Mouse (Mus musculus) erythroblast, embryonic 14.5 days (primary cell): ENCODE data around the gene Hapln4.

Experiments
- GATA1 ChIP-seq: IDR thresholded peaks from 2 replicates; pipeline ENCODE4 v1.6.1; 2012; ENCODE audit warnings: low read length, inconsistent platforms, mixed read lengths
- TAL1 ChIP-seq: IDR thresholded peaks from 3 replicates; pipeline ENCODE4 v1.6.1; 2012; ENCODE audit warnings: low read length, inconsistent platforms, mixed read lengths

DNA sequence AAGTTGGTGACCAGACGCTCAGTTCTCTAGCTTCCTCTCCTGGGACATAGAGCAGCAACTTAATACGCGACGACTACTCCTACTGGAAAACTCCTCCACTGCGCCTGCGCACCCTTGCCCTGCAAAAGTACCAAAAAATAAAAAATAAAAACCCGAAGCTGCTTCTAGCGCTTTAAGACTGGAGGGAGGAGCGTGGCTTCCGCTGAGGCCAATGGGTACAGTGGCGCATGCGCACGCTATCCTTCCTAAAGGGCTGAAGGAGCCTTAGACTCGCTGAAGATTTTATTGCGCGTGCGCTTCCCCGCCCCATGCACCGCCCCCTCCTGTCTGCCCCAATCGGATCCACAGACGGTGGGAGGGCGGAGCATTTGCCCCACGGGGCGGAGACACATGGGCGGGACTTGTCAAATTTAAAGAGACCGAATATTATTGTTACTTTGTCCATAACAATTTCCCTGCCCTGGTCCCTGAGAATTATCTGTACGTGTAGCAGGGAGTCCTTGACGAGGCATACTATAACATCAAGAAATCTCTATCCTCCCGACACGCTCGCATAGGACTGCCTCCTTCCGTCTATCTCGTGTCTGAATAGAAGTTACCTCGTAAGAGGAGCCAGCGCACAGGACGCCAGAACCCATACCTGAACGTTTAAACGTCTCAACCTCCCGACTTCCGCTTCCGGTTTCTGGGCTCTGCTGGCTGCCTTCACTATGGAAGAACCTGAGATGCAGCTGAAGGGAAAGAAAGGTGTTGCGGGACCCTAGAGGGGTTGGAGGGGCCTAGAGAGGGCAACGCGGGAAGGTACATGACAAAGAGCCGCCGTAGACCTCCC is 56.0 kb downstream of the Hapln4 start, which contains the start of the genes Rfxank, Borcs8 and Mef2b:
- TF ChIP-seq GATA1, result no peak
- TF ChIP-seq TAL1, result no peak
